Mouse (Mus musculus): ENCODE results near the gene Catspere2.
"Not testable (repeated sequence)": the region's sequence is repeated elsewhere in the genome, so short reads cannot be mapped to it uniquely, and the experiment has no call there.

- TF ChIP-seq CTCF (conservative IDR thresholded peaks at IDR 0.05; ENCODE audit: low read length); NANOG (IDR thresholded peaks at IDR 0.05; ENCODE audit: borderline replicate concordance, low read length): not testable (repeated sequence)
Observed at GRCm38 (mm10) chr1:178187216-178187791, 204.1 kb downstream of the Catspere2 start, which contains the start of gene Desi2.
